Mouse (Mus musculus) brain, embryonic 14.5 days (tissue): ENCODE measurements at regions not wholly inside any gene's neighbourhood (a gene's known extent, or its start where the extent isn't known, plus 50 kb on each side); places are given as distances from the start of the nearest gene placed in this dataset.

ENCODE experiments used
- CTCF ChIP-seq: fragments of 200-500 bp; IDR thresholded peaks from 2 replicates; pipeline ENCODE4 v1.5.1; 2012; ENCODE audit warnings: inconsistent platforms, mild to moderate bottlenecking, moderate library complexity, borderline replicate concordance; ENCODE audit not compliant: insufficient read depth, insufficient read length; ENCODE audit errors: extremely low read depth
- POLR2A ChIP-seq: fragments of 200-500 bp; IDR thresholded peaks from 2 replicates; pipeline ENCODE4 v1.6.1; 2012; ENCODE audit warnings: mild to moderate bottlenecking, inconsistent platforms, borderline replicate concordance; ENCODE audit not compliant: poor library complexity, insufficient read depth, insufficient read length, severe bottlenecking; ENCODE audit errors: extremely low read depth

GRCm38 (mm10) chr12:92318241-92318640 lies 469.3 kb upstream of the Sel1l start:
- no peak for TF ChIP-seq POLR2A
- TF ChIP-seq CTCF = no peak
